18 mouse cellular contexts compared by ENCODE assay signal in genomic region chr3:79948151-79948550, GRCm38 (mm10).
DNase-seq lines count a peak whose midpoint lies in the region; ATAC-seq and TF ChIP-seq lines count a peak whose summit lies in the region.
"Had no signal": no experiment of that assay in that cellular context is flagged by ENCODE, and none has a peak within 500 bp of the region (broad histone marks: within the 10 kb centered on the region; RNA-seq: fewer than 3 reads in every experiment).

No protein-coding gene starts in this region.

- H3K36me3 ChIP-seq in heart, adult 2 months (ENCODE audit: control insufficient read depth, insufficient read depth, low read length) = peaks cover 12% of the 10 kb centered on the region
- no peaks in the 10 kb centered on the region for H3K36me3 ChIP-seq in heart, embryonic 16.5 days (ENCODE audit: control insufficient read depth, insufficient read depth)
- no peaks in the 10 kb centered on the region for H3K36me3 ChIP-seq in lung, postnatal 0 days (ENCODE audit: insufficient read depth, low read length)
- no peaks in the 10 kb centered on the region for H3K36me3 ChIP-seq in stomach, embryonic 16.5 days (ENCODE audit: control insufficient read depth, insufficient read depth, low read length)
- H3K36me3 ChIP-seq: limb, embryonic 13.5 days; liver, embryonic 12.5 days; midbrain, embryonic 12.5 days had no signal

- no peaks in the 10 kb centered on the region for H3K79me2 ChIP-seq in heart, adult 2 months (replicated peaks; ENCODE audit: control insufficient read depth, insufficient read depth, low read length)

- ATAC-seq in heart, embryonic 16.5 days (replicated peaks; ENCODE audit: extremely low read depth, insufficient read depth, low FRiP score) = no peak
- no peak for ATAC-seq in lung, postnatal 0 days
- ATAC-seq in stomach, embryonic 16.5 days (ENCODE audit: insufficient read depth, low FRiP score) = no peak
- ATAC-seq in monocyte, adult 5-6 weeks (replicated peaks; ENCODE audit: insufficient number of reproducible peaks, low FRiP score, low TSS enrichment, poor library complexity, severe bottlenecking) = no peak
- ATAC-seq: hindbrain, postnatal 0 days; liver, embryonic 12.5 days; Patski had no signal

- 46% methylated on average over 2 of the region's 2 CpGs for WGBS in heart, adult 2 months
- WGBS in heart, embryonic 16.5 days = 66% methylated on average over 2 of the region's 2 CpGs
- WGBS in lung, postnatal 0 days = 61% methylated on average over 2 of the region's 2 CpGs
- 47% methylated on average over 2 of the region's 2 CpGs for WGBS in stomach, embryonic 16.5 days

- TF ChIP-seq CTCF in heart, adult 2 months (IDR thresholded peaks at IDR 0.05) = no peak
- no peak for TF ChIP-seq CTCF in lung, postnatal 0 days (IDR thresholded peaks at IDR 0.05)

- DNase-seq in heart, adult 2 months = no peak
- DNase-seq in heart, postnatal 14 days = no peak
- DNase-seq in heart, adult 11 months = no peak
- DNase-seq in lung, postnatal 0 days (ENCODE audit: low spot score) = no peak
- DNase-seq in lung, postnatal 36 days = no peak
- DNase-seq: adrenal gland, adult 2 months; cerebellum, adult 11-12 months; cerebellum, postnatal 10 days; layer of hippocampus, adult 9-11 months; thymus, postnatal 14 days had no signal

- no peak overlapping the region for H3K9ac ChIP-seq in heart, adult 2 months (ENCODE audit: low read depth, low read length)
- no peak overlapping the region for H3K9ac ChIP-seq in heart, embryonic 16.5 days (ENCODE audit: low read length)
- no peak overlapping the region for H3K9ac ChIP-seq in lung, postnatal 0 days (replicated peaks; ENCODE audit: low read depth)
- no peak overlapping the region for H3K9ac ChIP-seq in stomach, embryonic 16.5 days (ENCODE audit: low read length)
- H3K9ac ChIP-seq: limb, embryonic 13.5 days; liver, embryonic 12.5 days; midbrain, embryonic 12.5 days had no signal

- no peak overlapping the region for H3K4me2 ChIP-seq in heart, embryonic 16.5 days (ENCODE audit: low read depth, low read length)
- H3K4me2 ChIP-seq in lung, postnatal 0 days (replicated peaks; ENCODE audit: low read depth, low read length) = no peak overlapping the region
- H3K4me2 ChIP-seq in stomach, embryonic 16.5 days (ENCODE audit: low read depth, low read length) = no peak overlapping the region
- H3K4me2 ChIP-seq: limb, embryonic 13.5 days; liver, embryonic 12.5 days; midbrain, embryonic 12.5 days had no signal

- TF ChIP-seq EP300 in heart, adult 2 months (IDR thresholded peaks at IDR 0.05; ENCODE audit: insufficient read depth, low read depth, low read length) = no peak
- TF ChIP-seq EP300 in lung, postnatal 0 days (IDR thresholded peaks at IDR 0.05) = no peak

- peak overlapping the region; percentile 62 for H3K27ac ChIP-seq in heart, adult 2 months
- peak overlapping the region; percentile 56 for H3K27ac ChIP-seq in heart, embryonic 16.5 days (ENCODE audit: low read length)
- H3K27ac ChIP-seq in lung, postnatal 0 days (ENCODE audit: low read length) = 0 out of 2 replicates have a peak overlapping the region, but pooled peaks have one; percentile 15
- peak overlapping the region; percentile 81; the same call in 1 of the 2 replicates for H3K27ac ChIP-seq in stomach, embryonic 16.5 days (ENCODE audit: low read length)
- H3K27ac ChIP-seq: hindbrain, postnatal 0 days; limb, embryonic 13.5 days; liver, embryonic 12.5 days; midbrain, embryonic 12.5 days had no signal

- H3K9me3 ChIP-seq in heart, embryonic 16.5 days (replicated peaks; ENCODE audit: control insufficient read depth, low read length) = no peaks in the 10 kb centered on the region; the same call in 1 of the 2 replicates
- no peaks in the 10 kb centered on the region for H3K9me3 ChIP-seq in lung, postnatal 0 days (ENCODE audit: low read length)
- no peaks in the 10 kb centered on the region for H3K9me3 ChIP-seq in stomach, embryonic 16.5 days (replicated peaks; ENCODE audit: control insufficient read depth, low read length)
- H3K9me3 ChIP-seq: limb, embryonic 13.5 days; liver, embryonic 12.5 days; midbrain, embryonic 12.5 days had no signal

- no peak overlapping the region for H3K4me3 ChIP-seq in heart, adult 2 months
- H3K4me3 ChIP-seq in heart, embryonic 16.5 days (ENCODE audit: low read length) = no peak overlapping the region
- H3K4me3 ChIP-seq in lung, postnatal 0 days (ENCODE audit: low read depth, low read length) = no peak overlapping the region
- no peak overlapping the region for H3K4me3 ChIP-seq in stomach, embryonic 16.5 days (replicated peaks; ENCODE audit: low read length)
- H3K4me3 ChIP-seq: limb, embryonic 13.5 days; liver, embryonic 12.5 days; midbrain, embryonic 12.5 days had no signal

- H3K27me3 ChIP-seq in heart, adult 2 months (ENCODE audit: control insufficient read depth, insufficient read depth, low read length) = no peaks in the 10 kb centered on the region
- no peaks in the 10 kb centered on the region for H3K27me3 ChIP-seq in heart, embryonic 16.5 days (ENCODE audit: control insufficient read depth, insufficient read depth, low read length)
- H3K27me3 ChIP-seq in lung, postnatal 0 days (replicated peaks; ENCODE audit: insufficient read depth, low read length) = no peaks in the 10 kb centered on the region
- no peaks in the 10 kb centered on the region for H3K27me3 ChIP-seq in stomach, embryonic 16.5 days (ENCODE audit: control insufficient read depth, insufficient read depth, low read length)
- H3K27me3 ChIP-seq: limb, embryonic 13.5 days; liver, embryonic 12.5 days; midbrain, embryonic 12.5 days; Patski had no signal

- peaks cover 7% of the 10 kb centered on the region for H3K4me1 ChIP-seq in heart, adult 2 months (ENCODE audit: control insufficient read depth, insufficient read depth, low read length)
- H3K4me1 ChIP-seq in heart, embryonic 16.5 days (ENCODE audit: control insufficient read depth, insufficient read depth, low read length) = peaks cover 6% of the 10 kb centered on the region
- H3K4me1 ChIP-seq in lung, postnatal 0 days (ENCODE audit: insufficient read depth, low read depth, low read length) = no peaks in the 10 kb centered on the region
- H3K4me1 ChIP-seq in stomach, embryonic 16.5 days (ENCODE audit: control insufficient read depth, insufficient read depth, low read length) = peaks cover 5% of the 10 kb centered on the region; the same call in 1 of the 2 replicates
- H3K4me1 ChIP-seq: limb, embryonic 13.5 days; liver, embryonic 12.5 days; midbrain, embryonic 12.5 days had no signal

- TF ChIP-seq POLR2A in heart, adult 2 months (IDR thresholded peaks at IDR 0.05; ENCODE audit: insufficient read depth, low read depth, low read length) = no peak

- intact Hi-C loops in heart, adult 2 months (cut with DNase I) = loop anchor here (5.0 kb wide), 1 partner anchor 104 kb away; no protein-coding TSS in a partner anchor
- intact Hi-C loops in heart, postnatal 14 days (cut with DNase I) = no loop called here

Comparison
In these comparisons a context has a peak if more than half of its experiments do, and no peak if none do; other contexts are left out.
1. H3K27ac ChIP-seq: peak in every context shown above with its lines; median percentile 81 in stomach, embryonic 16.5 days; 62 in heart, adult 2 months; 56 in heart, embryonic 16.5 days; 15 in lung, postnatal 0 days.